Mouse (Mus musculus): ENCODE results near the gene Spns3. TPM values are rescaled to one million over a fixed set of nuclear protein-coding genes. Genes with fewer than 3 reads are reported as not detected.

Gene Spns3
- total and polyA plus RNA-seq, 2 experiments from 2014 or later, result 0.04 TPM; not detected in 1

- ATAC-seq (ENCODE audit: insufficient read depth, low read depth), result no peak
- H3K4me2 ChIP-seq (ENCODE audit: low read depth, low read length), result no peak overlapping the region
- TF ChIP-seq CTCF (IDR thresholded peaks at IDR 0.05; ENCODE audit: low read depth) (no peak), EP300 (IDR thresholded peaks at IDR 0.05; ENCODE audit: low read depth) (no peak)
Measured at GRCm38 (mm10) chr11:72583092-72583491, 32.8 kb upstream of the Spns3 start.

GRCm38 (mm10) chr11:72582448-72582705 lies 32.1 kb upstream of the Spns3 start:
- no peaks in the 10 kb centered on the region for H3K9me3 ChIP-seq (replicated peaks; ENCODE audit: control insufficient read depth, low read length)
- TF ChIP-seq CTCF (IDR thresholded peaks at IDR 0.05; ENCODE audit: low read depth), result no peak
- no peak overlapping the region for H3K9ac ChIP-seq (replicated peaks; ENCODE audit: low read depth, low read length)
- DNase-seq (ENCODE audit: low spot score) (no peak), ATAC-seq (ENCODE audit: insufficient read depth, low read depth) (no peak)
- no peaks in the 10 kb centered on the region for H3K36me3 ChIP-seq (replicated peaks; ENCODE audit: control insufficient read depth, insufficient read depth, low read length)
- WGBS, result 78% methylated on average over 3 of the region's 3 CpGs
- no peak overlapping the region for H3K27ac ChIP-seq (ENCODE audit: low read depth)
- H3K4me2 ChIP-seq (ENCODE audit: low read depth, low read length), result no peak overlapping the region
- no peaks in the 10 kb centered on the region for H3K27me3 ChIP-seq (ENCODE audit: control insufficient read depth, insufficient read depth, low read length)
- no peak overlapping the region for H3K4me3 ChIP-seq (ENCODE audit: low read depth, low read length)
- H3K4me1 ChIP-seq (ENCODE audit: control insufficient read depth, insufficient read depth), result 0 out of 2 replicates have a peak, but pooled peaks cover 2% of the 10 kb centered on the region

More at GRCm38 (mm10) chr11:72583092-72583491, 32.8 kb upstream of the Spns3 start:
- WGBS, result 89% methylated on average over 2 of the region's 2 CpGs
- 0 out of 2 replicates have a peak, but pooled peaks cover 2% of the 10 kb centered on the region for H3K4me1 ChIP-seq (ENCODE audit: control insufficient read depth, insufficient read depth)
- H3K9ac ChIP-seq (replicated peaks; ENCODE audit: low read depth, low read length), result no peak overlapping the region
- no peaks in the 10 kb centered on the region for H3K27me3 ChIP-seq (ENCODE audit: control insufficient read depth, insufficient read depth, low read length)
- no peak for DNase-seq (ENCODE audit: low spot score)
- H3K27ac ChIP-seq (ENCODE audit: low read depth), result no peak overlapping the region
- H3K36me3 ChIP-seq (replicated peaks; ENCODE audit: control insufficient read depth, insufficient read depth, low read length), result no peaks in the 10 kb centered on the region
- H3K9me3 ChIP-seq (replicated peaks; ENCODE audit: control insufficient read depth, low read length), result no peaks in the 10 kb centered on the region
- no peak overlapping the region for H3K4me3 ChIP-seq (ENCODE audit: low read depth, low read length)

GRCm38 (mm10) chr11:72581609-72582447 lies 31.5 kb upstream of the Spns3 start:
- no peaks in the 10 kb centered on the region for H3K36me3 ChIP-seq (replicated peaks; ENCODE audit: control insufficient read depth, insufficient read depth, low read length)
- H3K4me1 ChIP-seq (ENCODE audit: control insufficient read depth, insufficient read depth), result no peaks in the 10 kb centered on the region
- TF ChIP-seq CTCF (IDR thresholded peaks at IDR 0.05; ENCODE audit: low read depth) (no peak), EP300 (IDR thresholded peaks at IDR 0.05; ENCODE audit: low read depth) (no peak)
- WGBS, result 76% methylated on average over 8 of the region's 8 CpGs
- ATAC-seq (ENCODE audit: insufficient read depth, low read depth), result no peak
- no peak overlapping the region for H3K4me2 ChIP-seq (ENCODE audit: low read depth, low read length)
- H3K9ac ChIP-seq (replicated peaks; ENCODE audit: low read depth, low read length), result no peak overlapping the region
- H3K27ac ChIP-seq (ENCODE audit: low read depth), result no peak overlapping the region
- no peak for DNase-seq (ENCODE audit: low spot score)
- H3K27me3 ChIP-seq (ENCODE audit: control insufficient read depth, insufficient read depth, low read length), result no peaks in the 10 kb centered on the region
- H3K9me3 ChIP-seq (replicated peaks; ENCODE audit: control insufficient read depth, low read length), result no peaks in the 10 kb centered on the region
- H3K4me3 ChIP-seq (ENCODE audit: low read depth, low read length), result no peak overlapping the region

- DNase-seq (ENCODE audit: low spot score), result no peak
- no peak for ATAC-seq (ENCODE audit: insufficient read depth, low read depth)
- Histone ChIP-seq H3K27me3 (ENCODE audit: control insufficient read depth, insufficient read depth, low read length) (no peaks in the 10 kb centered on the region), H3K9ac (replicated peaks; ENCODE audit: low read depth, low read length) (no peak overlapping the region), H3K4me3 (ENCODE audit: low read depth, low read length) (no peak overlapping the region), H3K36me3 (replicated peaks; ENCODE audit: control insufficient read depth, insufficient read depth, low read length) (no peaks in the 10 kb centered on the region), H3K9me3 (replicated peaks; ENCODE audit: control insufficient read depth, low read length) (no peaks in the 10 kb centered on the region), H3K4me2 (ENCODE audit: low read depth, low read length) (no peak overlapping the region), H3K4me1 (ENCODE audit: control insufficient read depth, insufficient read depth) (no peaks in the 10 kb centered on the region), H3K27ac (ENCODE audit: low read depth) (no peak overlapping the region)
- WGBS, result 79% methylated on average over 4 of the region's 4 CpGs
- TF ChIP-seq EP300 (IDR thresholded peaks at IDR 0.05; ENCODE audit: low read depth) (no peak), CTCF (IDR thresholded peaks at IDR 0.05; ENCODE audit: low read depth) (no peak)
Measured at GRCm38 (mm10) chr11:72578471-72578870, 28.2 kb upstream of the Spns3 start.

GRCm38 (mm10) chr11:72576466-72577351 lies 26.4 kb upstream of the Spns3 start:
- no peak for ATAC-seq (ENCODE audit: insufficient read depth, low read depth)
- H3K36me3 ChIP-seq (replicated peaks; ENCODE audit: control insufficient read depth, insufficient read depth, low read length), result no peaks in the 10 kb centered on the region
- H3K9ac ChIP-seq (replicated peaks; ENCODE audit: low read depth, low read length), result no peak overlapping the region; the same call in 1 of the 2 replicates
- peak overlapping the region; percentile 68 for H3K4me2 ChIP-seq (ENCODE audit: low read depth, low read length)
- H3K4me1 ChIP-seq (ENCODE audit: control insufficient read depth, insufficient read depth), result no peaks in the 10 kb centered on the region
- no peak for TF ChIP-seq CTCF (IDR thresholded peaks at IDR 0.05; ENCODE audit: low read depth)
- peak overlapping the region; percentile 45 for H3K4me3 ChIP-seq (ENCODE audit: low read depth, low read length)
- 3% methylated on average over 24 of the region's 24 CpGs for WGBS
- H3K27me3 ChIP-seq (ENCODE audit: control insufficient read depth, insufficient read depth, low read length), result no peaks in the 10 kb centered on the region
- peak; percentile 22 for DNase-seq (ENCODE audit: low spot score)
- H3K9me3 ChIP-seq (replicated peaks; ENCODE audit: control insufficient read depth, low read length), result no peaks in the 10 kb centered on the region
- H3K27ac ChIP-seq (ENCODE audit: low read depth), result no peak overlapping the region

Data from heart, postnatal 0 days (tissue).